Mouse (Mus musculus): ENCODE measurements around the gene Timm17b. TPM values are rescaled to one million over a fixed set of nuclear protein-coding genes. Genes with fewer than 3 reads are reported as not detected.
"Not testable (repeated sequence)": the region's sequence is repeated elsewhere in the genome, so short reads cannot be mapped to it uniquely, and the experiment has no call there.

The Timm17b gene
- 10 to 100 TPM; 35.3 to 39.1 TPM for total RNA-seq (2021)
- long read RNA-seq, experiment 1, transcript Timm17b-203 (2 exons, 761 nt) = minor isoform, 6 of 52 reads
- long read RNA-seq, experiment 1, transcript Timm17b-201 (6 exons, 2,381 nt) = major isoform, 43 of 52 reads
- long read RNA-seq, experiment 1, partial matches to known transcripts = 2 of 52 reads
- long read RNA-seq, experiment 1, other reads (novel, unspliced or antisense) = 1 of 52 reads
- long read RNA-seq, experiment 2, transcript Timm17b-201 (6 exons, 2,381 nt) = major isoform, 51 of 69 reads
- long read RNA-seq, experiment 2, transcript Timm17b-203 (2 exons, 761 nt) = minor isoform, 6 of 69 reads
- long read RNA-seq, experiment 2, partial matches to known transcripts = 3 of 69 reads
- long read RNA-seq, experiment 2, other reads (novel, unspliced or antisense) = 9 of 69 reads

GRCm38 (mm10) chrX:7898880-7899874 lies at the start of gene Timm17b, which contains the start of gene Pqbp1:
TSS of gene Timm17b (plus strand) at chrX:7899357.
TSS of gene Pqbp1 (minus strand) at chrX:7899269.
- intact Hi-C loops (cut with DNase I) = no loop called here
- DNase-seq = peak; percentile 65 to 80

- no peak for DNase-seq
- intact Hi-C loops (cut with DNase I) = no loop called here
Observed at GRCm38 (mm10) chrX:7854578-7854977, 44.6 kb upstream of the Timm17b start.

- intact Hi-C loops (cut with DNase I) = no loop called here
- DNase-seq = no peak
Observed at GRCm38 (mm10) chrX:7859191-7859753, 39.9 kb upstream of the Timm17b start.

- intact Hi-C loops (cut with DNase I) = no loop called here
- no peak for DNase-seq
Observed at GRCm38 (mm10) chrX:7863181-7863580, 36.0 kb upstream of the Timm17b start.

- no peak for DNase-seq
- intact Hi-C loops (cut with DNase I) = no loop called here
Observed at GRCm38 (mm10) chrX:7864551-7864950, 34.6 kb upstream of the Timm17b start.

- intact Hi-C loops (cut with DNase I) = no loop called here
- DNase-seq = no peak
Observed at GRCm38 (mm10) chrX:7865343-7865742, 33.8 kb upstream of the Timm17b start.

GRCm38 (mm10) chrX:7865786-7866185 lies 33.4 kb upstream of the Timm17b start:
- DNase-seq = no peak
- intact Hi-C loops (cut with DNase I) = no loop called here

GRCm38 (mm10) chrX:7867141-7867540 lies 32.0 kb upstream of the Timm17b start:
- intact Hi-C loops (cut with DNase I) = no loop called here
- no peak for DNase-seq

- intact Hi-C loops (cut with DNase I) = no loop called here
- no peak for DNase-seq
Observed at GRCm38 (mm10) chrX:7868506-7868905, 30.7 kb upstream of the Timm17b start.

GRCm38 (mm10) chrX:7869826-7870225 lies 29.3 kb upstream of the Timm17b start:
- no peak for DNase-seq
- intact Hi-C loops (cut with DNase I) = no loop called here

GRCm38 (mm10) chrX:7878007-7878419 lies 21.1 kb upstream of the Timm17b start, which contains the start of gene Pim2:
TSS of gene Pim2 (plus strand) at chrX:7878262.
- intact Hi-C loops (cut with DNase I) = no loop called here

GRCm38 (mm10) chrX:7878495-7878894 lies 20.7 kb upstream of the Timm17b start:
- intact Hi-C loops (cut with DNase I) = no loop called here
- no peak for DNase-seq

More at GRCm38 (mm10) chrX:7878007-7878419, 21.1 kb upstream of the Timm17b start, which contains the start of gene Pim2:
- peak; percentile 40 to 50 for DNase-seq

- intact Hi-C loops (cut with DNase I) = no loop called here
- DNase-seq = peak; percentile 14 to 30
Observed at GRCm38 (mm10) chrX:7879819-7880218, 19.3 kb upstream of the Timm17b start.

- DNase-seq = peak; percentile 74 to 84
- intact Hi-C loops (cut with DNase I) = no loop called here
Observed at GRCm38 (mm10) chrX:7883841-7884567, 15.2 kb upstream of the Timm17b start, which contains the start of gene Slc35a2. TSS of gene Slc35a2 (plus strand) at chrX:7884028.

GRCm38 (mm10) chrX:7898211-7898610 lies 946 bp upstream of the Timm17b start:
- DNase-seq = no peak
- intact Hi-C loops (cut with DNase I) = no loop called here

GRCm38 (mm10) chrX:7904441-7904840 lies 5.3 kb downstream of the Timm17b start:
- DNase-seq = no peak
- intact Hi-C loops (cut with DNase I) = no loop called here

- intact Hi-C loops (cut with DNase I) = no loop called here
- DNase-seq = no peak
Observed at GRCm38 (mm10) chrX:7907735-7908134, 8.6 kb downstream of the Timm17b start, which contains the start of gene Gm10491. TSS of gene Gm10491 (minus strand) at chrX:7907835.

- intact Hi-C loops (cut with DNase I); DNase-seq: not testable (repeated sequence)
Observed at GRCm38 (mm10) chrX:7909242-7909641, 10.1 kb downstream of the Timm17b start, which contains the start of gene Gm10490. TSS of gene Gm10490 (plus strand) at chrX:7909542.

- DNase-seq = no peak
- intact Hi-C loops (cut with DNase I) = loop anchor here (5.0 kb wide), 1 partner anchor 107 kb away; the partner anchor contains the start of gene Glod5
Observed at GRCm38 (mm10) chrX:7910473-7910872, 11.3 kb downstream of the Timm17b start.
